Mouse (Mus musculus) lung, adult 10 weeks (tissue): ENCODE data around the gene Necap1. TPM values are rescaled to one million over a fixed set of nuclear protein-coding genes. Genes with fewer than 3 reads are reported as not detected.

Experiments
- polyA plus RNA-seq: library from polyadenylated mRNA; stranded (reverse); fragments of 350-450 nt; fragmentation: Illumina TruSeq; extraction: RNeasy Lipid Tissue Mini Kit (QIAGEN cat#74804); gene quantifications from one replicate; pipeline ENCODE4 v1.2.3, GENCODE M21; 2014; ENCODE audit warnings: low read depth, low replicate concordance; ENCODE audit not compliant: insufficient read depth

The Necap1 gene
- polyA plus RNA-seq = 17.3 TPM

DNA sequence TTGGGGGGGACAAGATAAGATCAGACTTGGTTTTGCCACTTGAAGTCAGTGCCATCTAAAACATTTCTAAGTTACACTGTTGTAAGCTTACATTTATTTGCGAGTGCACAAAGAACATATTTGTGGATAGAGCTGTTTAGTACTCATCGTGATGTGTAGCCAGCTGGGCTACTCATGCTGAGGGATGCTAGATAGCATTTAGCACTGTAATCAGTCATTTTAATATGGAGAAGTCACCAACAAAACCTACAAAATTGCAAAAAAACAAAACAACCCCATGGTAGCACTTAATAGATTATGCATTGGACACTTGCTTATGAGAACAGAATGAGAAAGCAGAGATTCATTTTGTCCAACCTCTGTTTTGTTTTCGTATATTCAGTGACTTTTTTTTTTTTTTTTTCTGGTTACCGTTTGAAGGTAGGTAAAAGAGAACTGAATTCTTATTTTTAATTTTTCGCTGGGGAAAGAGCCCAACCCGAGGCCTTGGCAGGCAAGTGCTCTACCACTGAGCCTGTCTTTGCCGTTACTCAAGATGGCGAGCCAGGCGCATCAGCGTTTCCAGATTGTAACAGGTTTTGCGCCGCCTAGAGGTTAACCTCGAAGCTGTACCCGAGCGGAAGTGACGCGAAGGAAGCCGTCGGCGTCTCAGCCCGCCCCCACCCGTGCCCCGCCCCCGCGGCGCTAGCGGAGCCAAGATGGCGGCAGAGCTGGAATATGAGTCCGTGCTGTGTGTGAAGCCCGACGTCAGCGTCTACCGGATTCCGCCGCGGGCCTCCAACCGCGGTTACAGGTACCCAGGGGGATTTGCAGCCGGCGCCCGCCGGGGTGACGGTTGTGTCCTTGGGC, at the start of gene Necap1:
TSS of gene Necap1 (plus strand) at position 604 of the 849 bp plus-strand sequence.

DNA sequence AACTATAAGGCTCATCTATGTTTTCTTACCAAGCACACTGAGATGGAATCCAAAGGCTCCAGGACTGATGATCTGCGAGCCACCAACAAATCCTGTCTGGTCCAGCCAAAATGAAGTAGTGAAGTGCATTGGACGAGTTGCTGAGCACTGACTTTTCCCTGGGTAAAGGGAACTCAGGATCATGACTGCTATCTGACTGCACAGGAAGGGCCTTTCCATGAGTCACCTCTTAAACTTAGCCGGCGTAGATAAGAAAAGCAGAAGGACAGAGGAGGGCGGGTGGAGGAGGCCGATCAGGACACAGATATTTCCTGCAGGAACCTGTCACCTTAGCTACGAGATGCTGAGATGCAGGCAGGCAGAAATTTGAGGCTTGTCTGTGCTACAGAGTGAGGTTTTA, 18.3 kb upstream of the Necap1 start, which contains the start of gene C3ar1:
TSS of gene C3ar1 (minus strand) at position 207 of the 400 bp plus-strand sequence.

DNA sequence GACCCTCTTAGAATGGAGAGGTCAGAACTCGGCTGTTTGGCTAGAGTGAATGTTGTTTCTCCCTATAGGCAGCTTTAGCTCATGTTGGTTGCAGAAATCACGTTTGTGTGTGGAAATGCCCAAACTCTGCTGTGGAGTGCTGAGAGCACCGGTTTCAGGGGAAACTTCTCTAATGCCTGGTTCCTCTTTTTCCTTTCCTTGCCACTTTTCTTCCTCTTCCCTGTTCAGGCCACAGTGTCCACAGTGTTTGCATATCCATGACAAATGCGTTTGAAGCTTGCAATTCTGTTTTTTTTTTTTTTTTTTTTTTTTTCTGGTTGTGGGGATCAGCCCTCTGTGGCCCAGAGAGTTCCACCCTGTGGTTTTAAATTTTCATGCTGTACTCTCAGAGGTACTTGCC, 47.2 kb downstream of the Necap1 start, which contains the start of gene Clec4a1:
TSS of gene Clec4a1 (plus strand) at position 398 of the 400 bp plus-strand sequence.

Other genes starting within 250 kb of the Necap1 start
- not detected for gene Dppa3, start 248.1 kb upstream of the Necap1 start, polyA plus RNA-seq
- gene Nanog, start 167.0 kb upstream of the Necap1 start, polyA plus RNA-seq = 0.11 TPM
- 2.6 TPM for gene Slc2a3, start 72.8 kb upstream of the Necap1 start, polyA plus RNA-seq
- gene Foxj2, start 54.6 kb upstream of the Necap1 start, polyA plus RNA-seq = 9.4 TPM
- 1.5 TPM for gene C3ar1, start 18.3 kb upstream of the Necap1 start, polyA plus RNA-seq
- gene Clec4a1, start 47.4 kb downstream of the Necap1 start, polyA plus RNA-seq = 6.7 TPM
- gene Clec4a3, start 78.0 kb downstream of the Necap1 start, polyA plus RNA-seq = 20.9 TPM
- gene Clec4a4, start 115.9 kb downstream of the Necap1 start, polyA plus RNA-seq = not detected
- gene Clec4b1, start 175.5 kb downstream of the Necap1 start, polyA plus RNA-seq = 6.6 TPM
- gene Clec4a2, start 232.0 kb downstream of the Necap1 start, polyA plus RNA-seq = 13.4 TPM